Mouse (Mus musculus) large intestine, adult 2 months (tissue): Measurements from ENCODE around the gene Pfkl. TPM values are rescaled to one million over a fixed set of nuclear protein-coding genes. Genes with fewer than 3 reads are reported as not detected.
"Not testable (repeated sequence)": the region's sequence is repeated elsewhere in the genome, so short reads cannot be mapped to it uniquely, and the experiment has no call there.

Experiments
- DNase-seq: peaks from one replicate; pipeline ENCODE4 v3.0.0-alpha.2; 2012; ENCODE audit warnings: low read depth, low spot score
- WGBS: fragments of 180-500 bp; shearing (Covaris S2); methylation state at CpG from one replicate; pipeline ENCODE4 v1.1.7; 2018; 5-methylcytosine and 5-hydroxymethylcytosine counted together
- polyA plus RNA-seq: library from polyadenylated mRNA; depleted of rRNA; stranded (reverse); fragments of >200 nt; gene quantifications from 2 replicates; pipeline ENCODE4 v1.2.3, GENCODE M21; 2012; rRNA removed

Pfkl gene
- polyA plus RNA-seq, 1 experiment: 29.8 TPM

- no peak for DNase-seq
- 10% methylated on average over 4 of the region's 4 CpGs for WGBS
Observed at GRCm38 (mm10) chr10:77975653-77976052, 34.2 kb downstream of the Pfkl start.

- WGBS: 61% methylated on average over 5 of the region's 5 CpGs
- DNase-seq: no peak
Observed at GRCm38 (mm10) chr10:77974811-77975210, 35.1 kb downstream of the Pfkl start.

- WGBS: 52% methylated on average over 5 of the region's 5 CpGs
- no peak for DNase-seq
Observed at GRCm38 (mm10) chr10:77974323-77974722, 35.6 kb downstream of the Pfkl start.

GRCm38 (mm10) chr10:77971709-77972553 is 38.0 kb downstream of the Pfkl start:
- WGBS: 61% methylated on average over 17 of the region's 17 CpGs

GRCm38 (mm10) chr10:77971191-77971590 is 38.7 kb downstream of the Pfkl start:
- WGBS: 69% methylated on average over 10 of the region's 10 CpGs
- no peak for DNase-seq

More at GRCm38 (mm10) chr10:77971709-77972553, 38.0 kb downstream of the Pfkl start:
- DNase-seq: no peak

- 87% methylated on average over 6 of the region's 6 CpGs for WGBS
- DNase-seq: no peak
Observed at GRCm38 (mm10) chr10:77970481-77970880, 39.4 kb downstream of the Pfkl start, which contains the start of gene Trpm2. Gene Trpm2, minus strand, starts transcription at chr10:77970563.

GRCm38 (mm10) chr10:77969973-77970325 is 39.9 kb downstream of the Pfkl start:
- 19% methylated on average over 8 of the region's 8 CpGs for WGBS
- DNase-seq: no peak

- 10% methylated on average over 26 of the region's 26 CpGs for WGBS
- DNase-seq: no peak
Observed at GRCm38 (mm10) chr10:77969274-77969972, 40.5 kb downstream of the Pfkl start.

- DNase-seq: no peak
- WGBS: 63% methylated on average over 6 of the region's 6 CpGs
Observed at GRCm38 (mm10) chr10:77963971-77964370, 45.9 kb downstream of the Pfkl start.

GRCm38 (mm10) chr10:77962725-77963124 is 47.2 kb downstream of the Pfkl start:
- WGBS: 79% methylated on average over 2 of the region's 2 CpGs

GRCm38 (mm10) chr10:77950468-77950867 is 59.4 kb downstream of the Pfkl start:
- DNase-seq: not testable (repeated sequence)
- WGBS: 93% methylated on average over 10 of the region's 12 CpGs

More at GRCm38 (mm10) chr10:77962725-77963124, 47.2 kb downstream of the Pfkl start:
- DNase-seq: no peak

GRCm38 (mm10) chr10:77939685-77940084 is 70.2 kb downstream of the Pfkl start:
- no peak for DNase-seq
- WGBS: 44% methylated on average over 2 of the region's 2 CpGs

Other genes with a start within 250 kb of the Pfkl start
- gene Gm3238, start 238.8 kb downstream of the Pfkl start, polyA plus RNA-seq: not detected in 2 replicates
- gene Gm7138, start 233.1 kb downstream of the Pfkl start, polyA plus RNA-seq: not detected in 2 replicates
- gene Gm3250, start 227.5 kb downstream of the Pfkl start, polyA plus RNA-seq: not detected in 2 replicates
- not detected in 2 replicates for gene Gm7137, start 221.9 kb downstream of the Pfkl start, polyA plus RNA-seq
- not detected in 2 replicates for gene Gm9639, start 215.0 kb downstream of the Pfkl start, polyA plus RNA-seq
- not detected in 2 replicates for gene Gm19668, start 210.9 kb downstream of the Pfkl start, polyA plus RNA-seq
- not detected in 2 replicates for gene Gm9507, start 198.2 kb downstream of the Pfkl start, polyA plus RNA-seq
- gene Gm2696, start 195.4 kb downstream of the Pfkl start, polyA plus RNA-seq: not detected in 2 replicates
- not detected in 2 replicates for gene Krtap10-4, start 183.0 kb downstream of the Pfkl start, polyA plus RNA-seq
- not detected in 2 replicates for gene Krtap10-10, start 174.1 kb downstream of the Pfkl start, polyA plus RNA-seq
- gene Gm36176, start 163.3 kb downstream of the Pfkl start, polyA plus RNA-seq: not detected in 2 replicates
- not detected in 2 replicates for gene Gm10318, start 157.2 kb downstream of the Pfkl start, polyA plus RNA-seq
- not detected in 2 replicates for gene Gm3285, start 148.1 kb downstream of the Pfkl start, polyA plus RNA-seq
- 6.4 and 6.8 TPM in 2 replicates for gene Lrrc3, start 107.5 kb downstream of the Pfkl start, polyA plus RNA-seq
- 2.4 and 4.4 TPM in 2 replicates for gene Trpm2, start 39.5 kb downstream of the Pfkl start, polyA plus RNA-seq
- gene 1810043G02Rik, start 31.6 kb downstream of the Pfkl start, polyA plus RNA-seq: 10.4 and 13.1 TPM in 2 replicates
- gene Dnmt3l, start 31.9 kb upstream of the Pfkl start, polyA plus RNA-seq: 0.73 and 1.1 TPM in 2 replicates
- gene Aire, start 33.5 kb upstream of the Pfkl start, polyA plus RNA-seq: 0.34 and 0.53 TPM in 2 replicates
- gene Icosl, start 59.2 kb upstream of the Pfkl start, polyA plus RNA-seq: 12.1 and 16.2 TPM in 2 replicates
- gene D10Jhu81e, start 159.7 kb upstream of the Pfkl start, polyA plus RNA-seq: 51.9 and 61.5 TPM in 2 replicates
- gene Pwp2, start 175.1 kb upstream of the Pfkl start, polyA plus RNA-seq: 7.9 and 9.2 TPM in 2 replicates
- gene Trappc10, start 234.6 kb upstream of the Pfkl start, polyA plus RNA-seq: 53.6 and 84.4 TPM in 2 replicates